Mouse (Mus musculus) cerebellum, adult 2 months (tissue): Measurements from ENCODE around the gene Gm12184.
"Not testable (repeated sequence)": the region's sequence is repeated elsewhere in the genome, so short reads cannot be mapped to it uniquely, and the experiment has no call there.

Experiments
- CTCF ChIP-seq: fragments of 200-500 bp; IDR thresholded peaks from 2 replicates; pipeline ENCODE4 v1.5.1; 2011; ENCODE audit warnings: low read depth, mild to moderate bottlenecking, control low read depth, low read length, moderate library complexity, borderline replicate concordance; ENCODE audit not compliant: insufficient read depth
- POLR2A ChIP-seq: fragments of 200-500 bp; IDR thresholded peaks from 2 replicates; pipeline ENCODE4 v1.6.1; 2011; ENCODE audit warnings: low read length, control low read depth, borderline replicate concordance; ENCODE audit not compliant: insufficient read depth

- not testable (repeated sequence) for TF ChIP-seq CTCF, POLR2A
These were observed 48.9 kb upstream of the Gm12184 start for GRCm38 (mm10) chr11:48875343-48875837.
